Mouse (Mus musculus) heart, adult 18-20 months (tissue): ENCODE data around the gene Akr1c13. TPM values are rescaled to one million over a fixed set of nuclear protein-coding genes. Genes with fewer than 3 reads are reported as not detected.
"Not testable (repeated sequence)": the region's sequence is repeated elsewhere in the genome, so short reads cannot be mapped to it uniquely, and the experiment has no call there.

ENCODE experiments used
- DNase-seq, 2 experiments: peaks; one replicate each; pipeline ENCODE4 v3.0.0; 2021 to 2022; ENCODE audit warnings: mixed read lengths in 1 of 2
- long read RNA-seq, 2 experiments: library from polyadenylated mRNA; stranded (forward); transcript quantifications; one replicate each; pipeline ENCODE4 v2.0.0; 2021
- total RNA-seq, 2 experiments: library from RNA; stranded (reverse); gene quantifications; 2 replicates each; pipeline ENCODE4 v1.2.3; 2021

Akr1c13 gene
- 1 to 10 TPM; 1.2 to 1.3 TPM for total RNA-seq
- long read RNA-seq, experiment 1, result 0 reads
- long read RNA-seq, experiment 2, result 0 reads

GRCm38 (mm10) chr13:4190904-4191303, at the start of gene Akr1c13:
Akr1c13 (plus strand) TSS chr13:4191150.
- DNase-seq, result peak; percentile 14 to 46

GRCm38 (mm10) chr13:4144261-4144660, 46.7 kb upstream of the Akr1c13 start:
- DNase-seq, result no peak

GRCm38 (mm10) chr13:4150518-4150917, 40.4 kb upstream of the Akr1c13 start, which contains the start of gene Akr1c18:
Akr1c18 (minus strand) TSS chr13:4150654.
- no peak for DNase-seq

GRCm38 (mm10) chr13:4152908-4153307, 38.0 kb upstream of the Akr1c13 start:
- DNase-seq, result no peak

GRCm38 (mm10) chr13:4153593-4153992, 37.4 kb upstream of the Akr1c13 start:
- no peak for DNase-seq

- DNase-seq, result no peak
Measured at GRCm38 (mm10) chr13:4155286-4155685, 35.7 kb upstream of the Akr1c13 start.

- no peak for DNase-seq
Measured at GRCm38 (mm10) chr13:4168006-4168405, 22.9 kb upstream of the Akr1c13 start.

- DNase-seq, result no peak
Measured at GRCm38 (mm10) chr13:4172978-4173377, 18.0 kb upstream of the Akr1c13 start.

- not testable (repeated sequence) for DNase-seq
Measured at GRCm38 (mm10) chr13:4181321-4181720, 9.6 kb upstream of the Akr1c13 start.

- DNase-seq, result peak in 1 of 2 experiments; percentile 4
Measured at GRCm38 (mm10) chr13:4183116-4183515, 7.8 kb upstream of the Akr1c13 start.

GRCm38 (mm10) chr13:4186641-4187411, 4.1 kb upstream of the Akr1c13 start:
- not testable (repeated sequence) for DNase-seq

GRCm38 (mm10) chr13:4188174-4188573, 2.8 kb upstream of the Akr1c13 start:
- peak; percentile 13 to 48 for DNase-seq

GRCm38 (mm10) chr13:4192511-4192910, 1.6 kb downstream of the Akr1c13 start:
- no peak for DNase-seq

GRCm38 (mm10) chr13:4206147-4206903, 15.4 kb downstream of the Akr1c13 start:
- DNase-seq, result no peak

- DNase-seq, result no peak
Measured at GRCm38 (mm10) chr13:4211560-4212299, 20.8 kb downstream of the Akr1c13 start.

- DNase-seq, result no peak
Measured at GRCm38 (mm10) chr13:4212309-4212708, 21.4 kb downstream of the Akr1c13 start.

GRCm38 (mm10) chr13:4215496-4215895, 24.5 kb downstream of the Akr1c13 start:
- DNase-seq, result not testable (repeated sequence)

- DNase-seq, result peak; percentile 54 to 61
Measured at GRCm38 (mm10) chr13:4228441-4228840, 37.5 kb downstream of the Akr1c13 start, which contains the start of gene Akr1c19. Akr1c19 (plus strand) TSS chr13:4228700.

- peak in 1 of 2 experiments; percentile 15 for DNase-seq
Measured at GRCm38 (mm10) chr13:4230841-4231623, 40.1 kb downstream of the Akr1c13 start.

GRCm38 (mm10) chr13:4233135-4233534, 42.2 kb downstream of the Akr1c13 start:
- no peak for DNase-seq

GRCm38 (mm10) chr13:4233536-4234172, 42.7 kb downstream of the Akr1c13 start:
- DNase-seq, result no peak
